Comparison of ENCODE assay signal across 35 mouse cellular contexts in genomic region chr4:129145943-129146342, GRCm38 (mm10). TPM values are rescaled to one million over a fixed set of nuclear protein-coding genes. Genes with fewer than 3 reads are reported as not detected.
A peak's percentile ranks its signal among the peaks of the same experiment; 100 is the strongest.
DNase-seq lines count a peak whose midpoint lies in the region; ATAC-seq and TF ChIP-seq lines count a peak whose summit lies in the region.
"Had no signal": no experiment of that assay in that cellular context is flagged by ENCODE, and none has a peak within 500 bp of the region (broad histone marks: within the 10 kb centered on the region; RNA-seq: fewer than 3 reads in every experiment).

No protein-coding gene starts in this region.

- no peak overlapping the region for H3ac ChIP-seq in myocyte (ENCODE audit: control insufficient read depth, insufficient read length)

- H3K27me3 ChIP-seq in hindbrain, postnatal 0 days (ENCODE audit: insufficient read depth, low read length) = no peaks in the 10 kb centered on the region
- H3K27me3 ChIP-seq in hindbrain, embryonic 10.5 days (ENCODE audit: insufficient read depth, poor library complexity, severe bottlenecking) = no peaks in the 10 kb centered on the region
- no peaks in the 10 kb centered on the region for H3K27me3 ChIP-seq in limb, embryonic 14.5 days (ENCODE audit: control insufficient read depth, insufficient read depth, low read length)
- no peaks in the 10 kb centered on the region for H3K27me3 ChIP-seq in limb, embryonic 10.5 days (ENCODE audit: low read depth, poor library complexity, severe bottlenecking)
- H3K27me3 ChIP-seq in myocyte (ENCODE audit: control insufficient read depth, insufficient read depth, insufficient read length) = no peaks in the 10 kb centered on the region
- H3K27me3 ChIP-seq: CH12.LX; embryonic facial prominence, embryonic 12.5 days; heart, embryonic 13.5 days; hindbrain, embryonic 12.5 days; midbrain, embryonic 12.5 days; stomach, embryonic 15.5 days had no signal

- peak overlapping the region; percentile 82; the same call in 1 of the 2 replicates for H3K27ac ChIP-seq in hindbrain, postnatal 0 days
- no peak overlapping the region for H3K27ac ChIP-seq in hindbrain, embryonic 10.5 days
- H3K27ac ChIP-seq in limb, embryonic 14.5 days (replicated peaks; ENCODE audit: low read depth, low read length) = 0 out of 2 replicates have a peak overlapping the region, but pooled peaks have one; percentile 45
- no peak overlapping the region for H3K27ac ChIP-seq in limb, embryonic 10.5 days
- H3K27ac ChIP-seq: heart, adult 2 months; hindbrain, embryonic 12.5 days had no signal

- H3K4me3 ChIP-seq in hindbrain, postnatal 0 days (ENCODE audit: low read length) = no peak overlapping the region
- no peak overlapping the region for H3K4me3 ChIP-seq in hindbrain, embryonic 10.5 days
- H3K4me3 ChIP-seq in limb, embryonic 14.5 days (replicated peaks; ENCODE audit: low read length) = no peak overlapping the region
- no peak overlapping the region for H3K4me3 ChIP-seq in limb, embryonic 10.5 days
- no peak overlapping the region for H3K4me3 ChIP-seq in myocyte
- H3K4me3 ChIP-seq: embryonic facial prominence, embryonic 12.5 days; erythroblast, embryonic 14.5 days; heart, adult 2 months; heart, embryonic 13.5 days; hindbrain, embryonic 12.5 days; midbrain, embryonic 12.5 days; stomach, embryonic 15.5 days had no signal

- WGBS in hindbrain, postnatal 0 days = 63% methylated on average over 4 of the region's 4 CpGs
- WGBS in hindbrain, embryonic 10.5 days = 86% methylated on average over 4 of the region's 4 CpGs
- WGBS in limb, embryonic 14.5 days = 82% methylated on average over 4 of the region's 4 CpGs
- 74% methylated on average over 4 of the region's 4 CpGs for WGBS in limb, embryonic 10.5 days

- H3K9me3 ChIP-seq in hindbrain, postnatal 0 days (ENCODE audit: low read length) = no peaks in the 10 kb centered on the region
- no peaks in the 10 kb centered on the region for H3K9me3 ChIP-seq in hindbrain, embryonic 10.5 days
- no peaks in the 10 kb centered on the region for H3K9me3 ChIP-seq in limb, embryonic 14.5 days (ENCODE audit: control insufficient read depth, low read length)
- no peaks in the 10 kb centered on the region for H3K9me3 ChIP-seq in limb, embryonic 10.5 days (replicated peaks)
- H3K9me3 ChIP-seq: embryonic facial prominence, embryonic 12.5 days; heart, embryonic 13.5 days; hindbrain, embryonic 12.5 days; midbrain, embryonic 12.5 days; stomach, embryonic 15.5 days had no signal

- no peak for ATAC-seq in hindbrain, postnatal 0 days
- ATAC-seq in limb, embryonic 14.5 days (ENCODE audit: low FRiP score, low read depth) = peak; percentile 27; the same call in 1 of the 2 replicates
- ATAC-seq: forebrain, postnatal 0 days had no signal

- no peaks in the 10 kb centered on the region for H3K79me2 ChIP-seq in myocyte (ENCODE audit: control insufficient read depth, insufficient read depth)

- no peak overlapping the region for H3K4me2 ChIP-seq in hindbrain, postnatal 0 days (ENCODE audit: low read depth, low read length)
- no peak overlapping the region for H3K4me2 ChIP-seq in limb, embryonic 14.5 days (replicated peaks; ENCODE audit: low read depth, low read length, severe bottlenecking)
- peak overlapping the region; percentile 27 for H3K4me2 ChIP-seq in myocyte (ENCODE audit: low read depth)
- H3K4me2 ChIP-seq: embryonic facial prominence, embryonic 12.5 days; heart, embryonic 13.5 days; hindbrain, embryonic 12.5 days; liver, embryonic 11.5 days; midbrain, embryonic 12.5 days; stomach, embryonic 15.5 days had no signal

- peaks cover 8% of the 10 kb centered on the region; the same call in 1 of the 2 replicates for H3K36me3 ChIP-seq in hindbrain, postnatal 0 days (ENCODE audit: insufficient read depth, low read length)
- H3K36me3 ChIP-seq in hindbrain, embryonic 10.5 days = peaks cover 34% of the 10 kb centered on the region
- peaks cover 38% of the 10 kb centered on the region for H3K36me3 ChIP-seq in limb, embryonic 14.5 days (ENCODE audit: control insufficient read depth, insufficient read depth, low read length)
- peaks cover 49% of the 10 kb centered on the region for H3K36me3 ChIP-seq in limb, embryonic 10.5 days
- H3K36me3 ChIP-seq in myocyte (ENCODE audit: control insufficient read depth, insufficient read depth) = peaks cover 5% of the 10 kb centered on the region

- no peak for TF ChIP-seq CTCF in hindbrain, postnatal 0 days (IDR thresholded peaks at IDR 0.05; ENCODE audit: low read depth)

- peak; percentile 19 for DNase-seq in cerebellum, adult 9-11 months
- DNase-seq in cerebellum, adult 11-12 months = no peak
- no peak for DNase-seq in hindbrain, postnatal 0 days (ENCODE audit: low spot score)
- DNase-seq in hindbrain, embryonic 10.5 days (ENCODE audit: low spot score) = no peak
- no peak for DNase-seq in limb, embryonic 14.5 days (ENCODE audit: low spot score)
- DNase-seq in limb, embryonic 10.5 days (ENCODE audit: low spot score) = no peak
- DNase-seq: adrenal gland, adult 2 months; adrenal gland, postnatal 36 days; cerebellum, adult 2 months; forebrain, postnatal 0 days; heart, adult 2 months; heart, postnatal 14 days; kidney, adult 8-10 months; kidney, postnatal 14 days; left cerebral cortex, postnatal 4 days; lung, postnatal 36 days; right cerebral cortex, postnatal 25 days; thymus, postnatal 14 days had no signal

- TF ChIP-seq POLR2A in limb, embryonic 14.5 days (IDR thresholded peaks at IDR 0.05; ENCODE audit: borderline replicate concordance, extremely low read depth, insufficient read depth, insufficient read length) = no peak
- no peak for TF ChIP-seq POLR2A in myocyte (IDR thresholded peaks at IDR 0.05; ENCODE audit: insufficient read length, low read depth)

- H3K9ac ChIP-seq in hindbrain, postnatal 0 days (replicated peaks; ENCODE audit: low read length) = no peak overlapping the region
- no peak overlapping the region for H3K9ac ChIP-seq in limb, embryonic 14.5 days (ENCODE audit: low read depth, low read length, severe bottlenecking)
- H3K9ac ChIP-seq: embryonic facial prominence, embryonic 12.5 days; forebrain, postnatal 0 days; heart, embryonic 13.5 days; hindbrain, embryonic 12.5 days; midbrain, embryonic 12.5 days; stomach, embryonic 15.5 days had no signal

- peaks cover 33% of the 10 kb centered on the region for H3K4me1 ChIP-seq in hindbrain, postnatal 0 days (ENCODE audit: insufficient read depth, low read length)
- peaks cover 16% of the 10 kb centered on the region for H3K4me1 ChIP-seq in hindbrain, embryonic 10.5 days (replicated peaks)
- peaks cover 12% of the 10 kb centered on the region; the same call in 1 of the 2 replicates for H3K4me1 ChIP-seq in limb, embryonic 14.5 days (ENCODE audit: control insufficient read depth, insufficient read depth, low read length)
- 0 out of 2 replicates have a peak, but pooled peaks cover 3% of the 10 kb centered on the region for H3K4me1 ChIP-seq in limb, embryonic 10.5 days

TF ChIP-seq in myocyte, 11 proteins besides CTCF, POLR2A, EP300 and RAD21 (continues in another document):
- no peak for TF ChIP-seq SRF (IDR thresholded peaks at IDR 0.05; ENCODE audit: control insufficient read depth, insufficient read length, low read depth)

RNA-seq across cellular contexts. Expression of gene Fndc5, which starts 9.1 kb away (rescaled TPM):
- total RNA-seq in hindbrain, postnatal 0 days (2014; rRNA removed) = 33.5 and 38.4 TPM in 2 replicates
- 19.6 and 20.1 TPM in 2 replicates for polyA plus RNA-seq in hindbrain, postnatal 0 days (2015; fragmentation: Nextera tagmentation; extraction: Ambion mirVana)
- polyA plus RNA-seq in hindbrain, embryonic 10.5 days (2016; fragmentation: Nextera tagmentation; extraction: Ambion mirVana) = 0.72 and 1.8 TPM in 2 replicates
- 32.8 and 32.9 TPM in 2 replicates for polyA plus RNA-seq in limb, embryonic 14.5 days (2012; rRNA removed)
- 25.2 and 31.0 TPM in 2 replicates for polyA plus RNA-seq in limb, embryonic 14.5 days (2014; fragmentation: Nextera tagmentation; extraction: Ambion mirVana)
- polyA plus RNA-seq in limb, embryonic 10.5 days (2016; fragmentation: Nextera tagmentation; extraction: Ambion mirVana) = 2.0 and 2.6 TPM in 2 replicates
- polyA plus RNA-seq in myocyte (2012; fragmentation: generic; extraction: Trizol) = 41.3 TPM
- total RNA-seq: neutrophil, adult 5-6 weeks had no signal

RNA-seq across cellular contexts. Expression of gene Hpca, which starts 24.1 kb away (rescaled TPM):
- 270 and 290 TPM in 2 replicates for total RNA-seq in hindbrain, postnatal 0 days (2014; rRNA removed)
- polyA plus RNA-seq in hindbrain, postnatal 0 days (2015; fragmentation: Nextera tagmentation; extraction: Ambion mirVana) = 179 and 202 TPM in 2 replicates
- 2.6 and 4.7 TPM in 2 replicates for polyA plus RNA-seq in hindbrain, embryonic 10.5 days (2016; fragmentation: Nextera tagmentation; extraction: Ambion mirVana)
- polyA plus RNA-seq in limb, embryonic 14.5 days (2012; rRNA removed) = 2.1 and 2.4 TPM in 2 replicates
- 0.39 and 0.94 TPM in 2 replicates for polyA plus RNA-seq in limb, embryonic 14.5 days (2014; fragmentation: Nextera tagmentation; extraction: Ambion mirVana)
- 0.30 and 0.69 TPM in 2 replicates for polyA plus RNA-seq in limb, embryonic 10.5 days (2016; fragmentation: Nextera tagmentation; extraction: Ambion mirVana)
- 0.12 TPM for polyA plus RNA-seq in myocyte (2012; fragmentation: generic; extraction: Trizol)
- total RNA-seq: gastrocnemius, adult 8-10 months; megakaryocyte, adult 5-6 weeks; neutrophil, adult 5-6 weeks had no signal
- polyA plus RNA-seq: activated CD4-positive, CD25-positive, alpha-beta regulatory T cell, adult 4 months; C2C12; erythroblast, embryonic 14.5 days had no signal

RNA-seq across cellular contexts. Expression of gene Tmem54, which starts 40.6 kb away (rescaled TPM):
- total RNA-seq in hindbrain, postnatal 0 days (2014; rRNA removed) = not detected in 2 replicates
- 0.19 and 0.39 TPM in 2 replicates for polyA plus RNA-seq in hindbrain, postnatal 0 days (2015; fragmentation: Nextera tagmentation; extraction: Ambion mirVana)
- polyA plus RNA-seq in hindbrain, embryonic 10.5 days (2016; fragmentation: Nextera tagmentation; extraction: Ambion mirVana) = 2.5 and 5.1 TPM in 2 replicates
- polyA plus RNA-seq in limb, embryonic 14.5 days (2012; rRNA removed) = 8.8 and 9.9 TPM in 2 replicates
- polyA plus RNA-seq in limb, embryonic 14.5 days (2014; fragmentation: Nextera tagmentation; extraction: Ambion mirVana) = 11.1 and 13.3 TPM in 2 replicates
- polyA plus RNA-seq in limb, embryonic 10.5 days (2016; fragmentation: Nextera tagmentation; extraction: Ambion mirVana) = 6.8 and 7.3 TPM in 2 replicates
- polyA plus RNA-seq in myocyte (2012; fragmentation: generic; extraction: Trizol) = 0.41 TPM
- total RNA-seq: adrenal gland, adult 2 months; adrenal gland, postnatal 36 days; CH12.LX; forebrain, postnatal 0 days; gastrocnemius, adult 8-10 months; heart, adult 2 months; heart, postnatal 14 days; layer of hippocampus, adult 18-20 months; layer of hippocampus, postnatal 14 days; left cerebral cortex, adult 8-10 months; left cerebral cortex, postnatal 4 days; megakaryocyte, adult 5-6 weeks; neutrophil, adult 5-6 weeks had no signal
- polyA plus RNA-seq: activated CD4-positive, CD25-positive, alpha-beta regulatory T cell, adult 4 months; adrenal gland, adult 2 months; erythroblast, embryonic 14.5 days; forebrain, postnatal 0 days had no signal

RNA-seq across cellular contexts. Expression of gene S100pbp, which starts 43.6 kb away (rescaled TPM):
- 35.9 and 36.8 TPM in 2 replicates for total RNA-seq in hindbrain, postnatal 0 days (2014; rRNA removed)
- polyA plus RNA-seq in hindbrain, postnatal 0 days (2015; fragmentation: Nextera tagmentation; extraction: Ambion mirVana) = 16.2 and 16.9 TPM in 2 replicates
- polyA plus RNA-seq in hindbrain, embryonic 10.5 days (2016; fragmentation: Nextera tagmentation; extraction: Ambion mirVana) = 21.5 and 26.3 TPM in 2 replicates
- polyA plus RNA-seq in limb, embryonic 14.5 days (2012; rRNA removed) = 59.9 and 67.7 TPM in 2 replicates
- 14.9 and 19.9 TPM in 2 replicates for polyA plus RNA-seq in limb, embryonic 14.5 days (2014; fragmentation: Nextera tagmentation; extraction: Ambion mirVana)
- 29.7 and 34.5 TPM in 2 replicates for polyA plus RNA-seq in limb, embryonic 10.5 days (2016; fragmentation: Nextera tagmentation; extraction: Ambion mirVana)
- 7.8 TPM for polyA plus RNA-seq in myocyte (2012; fragmentation: generic; extraction: Trizol)

RNA-seq across cellular contexts. Expression of gene Yars, which starts 43.6 kb away (rescaled TPM):
- 56.0 and 79.6 TPM in 2 replicates for total RNA-seq in hindbrain, postnatal 0 days (2014; rRNA removed)
- 101 and 102 TPM in 2 replicates for polyA plus RNA-seq in hindbrain, postnatal 0 days (2015; fragmentation: Nextera tagmentation; extraction: Ambion mirVana)
- polyA plus RNA-seq in hindbrain, embryonic 10.5 days (2016; fragmentation: Nextera tagmentation; extraction: Ambion mirVana) = 104 and 109 TPM in 2 replicates
- polyA plus RNA-seq in limb, embryonic 14.5 days (2012; rRNA removed) = 37.7 and 50.3 TPM in 2 replicates
- 78.7 and 79.5 TPM in 2 replicates for polyA plus RNA-seq in limb, embryonic 14.5 days (2014; fragmentation: Nextera tagmentation; extraction: Ambion mirVana)
- 98.9 and 103 TPM in 2 replicates for polyA plus RNA-seq in limb, embryonic 10.5 days (2016; fragmentation: Nextera tagmentation; extraction: Ambion mirVana)
- 183 TPM for polyA plus RNA-seq in myocyte (2012; fragmentation: generic; extraction: Trizol)

Comparison
In these comparisons a context has a peak if more than half of its experiments do, and no peak if none do; other contexts are left out.
1. H3K27ac ChIP-seq: peak in hindbrain, postnatal 0 days (single experiment) and limb, embryonic 14.5 days (single experiment); none in hindbrain, embryonic 10.5 days (single experiment) and limb, embryonic 10.5 days (single experiment).
2. RNA of gene Hpca, which starts 24.1 kb away (polyA plus RNA-seq): 179 to 202 TPM in hindbrain, postnatal 0 days; 2.6 to 4.7 TPM in hindbrain, embryonic 10.5 days, 0.39 to 2.4 TPM in limb, embryonic 14.5 days, 0.30 to 0.69 TPM in limb, embryonic 10.5 days and 0.12 TPM in myocyte (single experiment); every median in the first group is over 10 times any median in the second.